In genomic region chr11:40873002-40873401, GRCm38 (mm10) we compare ENCODE assay signal across 22 mouse cellular contexts.
"Had no signal": no experiment of that assay in that cellular context is flagged by ENCODE, and none has a peak within 500 bp of the region (broad histone marks: within the 10 kb centered on the region; RNA-seq: fewer than 3 reads in every experiment).

No protein-coding gene starts in this region.

- DNase-seq: liver, postnatal 0 days; lung, adult 2 months; lung, postnatal 14 days; lung, postnatal 36 days; retina, postnatal 1 day; right cerebral cortex, adult 18-20 months; right cerebral cortex, postnatal 25 days; right cerebral cortex, postnatal 4 days; spleen, adult 18-20 months; thymus, adult 2 months; thymus, postnatal 25 days; thymus, postnatal 4 days had no signal

- H3K36me3 ChIP-seq: lung, embryonic 15.5 days; midbrain, embryonic 13.5 days; midbrain, embryonic 15.5 days; neural tube, embryonic 13.5 days; neural tube, embryonic 15.5 days had no signal

- H3K27me3 ChIP-seq: lung, embryonic 15.5 days; megakaryocyte, embryonic 14.5 days; midbrain, embryonic 13.5 days; midbrain, embryonic 15.5 days; neural tube, embryonic 13.5 days; neural tube, embryonic 15.5 days had no signal

- H3K4me1 ChIP-seq: lung, embryonic 15.5 days; megakaryocyte, embryonic 14.5 days; midbrain, embryonic 13.5 days; midbrain, embryonic 15.5 days; neural tube, embryonic 13.5 days; neural tube, embryonic 15.5 days had no signal

- ATAC-seq: liver, postnatal 0 days; lung, postnatal 0 days; midbrain, embryonic 13.5 days; midbrain, embryonic 15.5 days had no signal

- H3K4me3 ChIP-seq: lung, embryonic 15.5 days; megakaryocyte, embryonic 14.5 days; midbrain, embryonic 13.5 days; midbrain, embryonic 15.5 days; myocyte; neural tube, embryonic 13.5 days; neural tube, embryonic 15.5 days had no signal

- H3K4me2 ChIP-seq: lung, embryonic 15.5 days; midbrain, embryonic 11.5 days; midbrain, embryonic 13.5 days; midbrain, embryonic 15.5 days; neural tube, embryonic 13.5 days; neural tube, embryonic 15.5 days had no signal

- H3K27ac ChIP-seq: lung, embryonic 15.5 days; macrophage; midbrain, embryonic 13.5 days; midbrain, embryonic 15.5 days; neural tube, embryonic 13.5 days; neural tube, embryonic 15.5 days had no signal

- H3K9me3 ChIP-seq: lung, embryonic 15.5 days; megakaryocyte, embryonic 14.5 days; midbrain, embryonic 13.5 days; midbrain, embryonic 15.5 days; neural tube, embryonic 13.5 days; neural tube, embryonic 15.5 days had no signal

- H3K9ac ChIP-seq: liver, postnatal 0 days; lung, embryonic 15.5 days; midbrain, embryonic 13.5 days; midbrain, embryonic 15.5 days; neural tube, embryonic 13.5 days; neural tube, embryonic 15.5 days had no signal
